Mouse (Mus musculus) neural tube, embryonic 14.5 days (tissue): ENCODE measurements around the gene Plekho1. TPM values are rescaled to one million over a fixed set of nuclear protein-coding genes. Genes with fewer than 3 reads are reported as not detected.

ENCODE experiments used
- ATAC-seq: fragments of 200-750 bp; cut with Nextera tagmentation; 2 replicates; pipeline ENCODE4 v1.8.0; 2017; ENCODE audit warnings: low read depth, mild to moderate bottlenecking, moderate TSS enrichment, moderate library complexity
- H3K27ac ChIP-seq: fragments of 300-500 bp; sonication (generic); 2 replicates; pipeline ENCODE4 v1.5.1; 2014; ENCODE audit warnings: low read depth, mild to moderate bottlenecking, control low read depth, low read length, moderate library complexity, mixed read lengths
- H3K27me3 ChIP-seq: fragments of 300-500 bp; sonication (generic); 2 replicates; pipeline ENCODE4 v1.6.1; 2014; ENCODE audit warnings: low read length; ENCODE audit not compliant: control insufficient read depth, insufficient read depth
- H3K36me3 ChIP-seq: fragments of 300-500 bp; sonication (generic); 2 replicates; pipeline ENCODE4 v1.6.1; 2014; ENCODE audit warnings: low read length, mixed read lengths; ENCODE audit not compliant: control insufficient read depth, insufficient read depth
- H3K4me1 ChIP-seq: fragments of 300-500 bp; sonication (generic); 2 replicates; pipeline ENCODE4 v1.6.1; 2014; ENCODE audit warnings: low read length; ENCODE audit not compliant: control insufficient read depth, insufficient read depth
- H3K4me2 ChIP-seq: fragments of 300-500 bp; sonication (generic); 2 replicates; pipeline ENCODE4 v1.6.1; 2014; ENCODE audit warnings: mild to moderate bottlenecking, low read depth, low read length, control low read depth
- H3K4me3 ChIP-seq: fragments of 300-500 bp; sonication (generic); 2 replicates; pipeline ENCODE4 v1.5.1; 2014; ENCODE audit warnings: low read depth, low read length, control low read depth, mixed read lengths
- H3K9ac ChIP-seq: fragments of 300-500 bp; sonication (generic); replicated peaks from 2 replicates; pipeline ENCODE4 v1.6.1; 2014; ENCODE audit warnings: low read depth, mild to moderate bottlenecking, control low read depth, low read length, mixed read lengths
- H3K9me3 ChIP-seq: fragments of 300-500 bp; sonication (generic); 2 replicates; pipeline ENCODE4 v1.6.1; 2016; ENCODE audit warnings: low read length; ENCODE audit not compliant: control insufficient read depth
- WGBS: fragments of 180-500 bp; shearing (Covaris S2); extraction: QIAGEN DNeasy Blood & Tissue Kit; methylation state at CpG from one replicate; pipeline ENCODE4 v1.1.7; 2014; 5-methylcytosine and 5-hydroxymethylcytosine counted together
- polyA plus RNA-seq: library from polyadenylated mRNA; unstranded; fragments of >200 nt; fragmentation: Nextera tagmentation; extraction: Ambion mirVana; gene quantifications from 2 replicates; pipeline ENCODE4 v1.2.1, GENCODE M21; 2014

Plekho1 gene
- polyA plus RNA-seq, 1 experiment from 2014 or later: 45.5 TPM

DNA sequence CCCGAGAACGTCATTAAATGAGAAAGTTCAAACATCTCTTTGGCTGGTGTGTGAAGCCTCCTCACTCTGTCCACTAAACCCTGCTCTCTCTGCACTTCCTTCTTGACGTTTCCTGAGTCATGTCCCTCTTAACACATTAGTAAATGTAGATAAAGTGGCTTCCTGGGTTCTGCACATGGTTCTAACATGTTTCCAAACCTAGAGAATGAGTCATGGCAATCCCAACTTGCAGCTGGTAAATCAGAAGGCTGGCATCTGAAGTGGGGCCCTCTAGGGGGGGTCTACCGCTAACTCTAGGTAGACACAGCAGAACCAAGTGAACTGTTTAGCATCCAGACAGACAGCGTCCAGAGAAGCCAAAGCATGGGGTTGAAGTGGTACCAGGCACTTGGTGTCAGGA, 21.7 kb upstream of the Plekho1 start:
- Histone ChIP-seq H3K27ac (no peak overlapping the region), H3K4me1 (no peaks in the 10 kb centered on the region), H3K9me3 (no peaks in the 10 kb centered on the region), H3K4me3 (no peak overlapping the region), H3K27me3 (no peaks in the 10 kb centered on the region), H3K4me2 (no peak overlapping the region), H3K9ac (no peak overlapping the region), H3K36me3 (peaks cover 3% of the 10 kb centered on the region; the same call in 1 of the 2 replicates)
- no peak for ATAC-seq
- WGBS: 80% methylated on average over 5 of the region's 5 CpGs

DNA sequence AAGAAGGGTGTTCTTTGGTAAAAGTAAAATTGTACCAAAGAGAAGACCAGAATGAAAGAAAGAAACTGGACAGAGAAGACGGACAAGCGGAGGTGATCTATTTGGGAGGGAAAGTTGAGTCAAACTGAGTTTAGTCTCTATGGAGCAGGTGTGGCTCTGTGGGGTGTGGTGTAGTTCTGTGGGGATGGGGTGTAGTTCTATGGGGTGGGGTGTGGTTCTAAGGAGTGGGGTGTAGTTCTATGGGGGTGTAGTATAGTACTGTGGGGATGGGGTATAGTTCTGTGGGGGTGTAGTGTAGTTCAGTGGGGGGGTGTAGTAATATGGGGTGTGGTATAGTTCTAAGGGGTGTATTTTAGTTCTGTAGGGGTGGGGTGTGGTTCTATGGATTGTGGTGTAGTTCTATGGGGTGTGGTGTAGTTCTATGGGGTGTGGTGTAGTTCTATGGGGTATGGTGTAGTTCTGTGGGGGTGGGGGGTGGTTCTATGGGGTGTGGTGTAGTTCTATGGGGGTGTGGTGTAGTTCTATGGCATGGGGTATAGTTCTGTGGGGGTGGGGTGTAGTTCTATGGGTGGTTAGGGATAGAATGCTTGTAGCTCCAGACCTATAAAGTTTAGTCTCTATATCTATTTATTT, 20.6 kb upstream of the Plekho1 start:
- Histone ChIP-seq H3K36me3 (peaks cover 3% of the 10 kb centered on the region; the same call in 1 of the 2 replicates), H3K9ac (no peak overlapping the region), H3K9me3 (no peaks in the 10 kb centered on the region), H3K4me1 (no peaks in the 10 kb centered on the region), H3K4me3 (no peak overlapping the region), H3K27ac (no peak overlapping the region), H3K27me3 (no peaks in the 10 kb centered on the region), H3K4me2 (no peak overlapping the region)
- WGBS: 87% methylated on average over 2 of the region's 2 CpGs
- peak; percentile 21; the same call in 1 of the 2 replicates for ATAC-seq

DNA sequence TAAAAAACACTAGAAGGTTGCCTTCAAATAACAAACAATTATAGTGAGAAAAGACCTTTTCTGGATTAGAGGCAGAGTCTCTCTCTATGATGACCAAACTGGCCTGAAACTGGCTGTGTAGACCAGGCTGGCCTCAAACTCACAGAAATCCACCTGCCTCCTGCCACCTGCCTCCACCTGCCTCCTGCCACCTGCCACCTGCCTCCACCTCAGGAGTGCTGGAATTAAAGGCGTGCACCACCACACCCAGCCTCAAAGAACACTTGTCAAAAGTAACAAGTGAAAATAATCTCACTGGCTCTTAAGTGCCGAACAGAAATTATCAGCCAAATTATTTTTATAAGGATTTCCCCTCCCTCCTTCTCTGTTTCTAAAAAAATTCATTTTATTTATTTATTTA, 19.9 kb upstream of the Plekho1 start:
- H3K9me3 ChIP-seq: no peaks in the 10 kb centered on the region
- no peak overlapping the region for H3K9ac ChIP-seq
- H3K4me1 ChIP-seq: no peaks in the 10 kb centered on the region
- H3K4me3 ChIP-seq: no peak overlapping the region
- no peak overlapping the region for H3K27ac ChIP-seq
- no peak for ATAC-seq
- no peaks in the 10 kb centered on the region for H3K27me3 ChIP-seq
- 93% methylated on average over 2 of the region's 2 CpGs for WGBS
- peaks cover 3% of the 10 kb centered on the region; the same call in 1 of the 2 replicates for H3K36me3 ChIP-seq
- H3K4me2 ChIP-seq: no peak overlapping the region

DNA sequence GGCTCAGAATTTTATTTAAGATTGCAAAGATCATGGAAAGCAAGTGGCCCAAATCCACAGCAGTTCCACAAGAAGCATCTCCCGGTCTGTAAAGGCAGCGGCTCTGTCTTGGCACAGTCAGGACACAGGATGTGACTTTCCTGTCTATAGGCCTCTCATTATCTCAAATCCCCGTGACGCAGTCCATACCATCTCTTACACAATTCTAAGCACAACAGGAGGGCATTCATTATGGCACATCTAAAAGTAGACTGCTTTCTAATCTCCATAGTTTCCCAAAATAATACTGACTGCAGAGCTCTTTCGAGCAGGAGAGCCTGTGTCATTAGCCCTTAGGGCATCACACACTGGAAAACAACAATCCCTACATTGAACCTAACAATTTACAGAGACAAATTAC, 17.0 kb upstream of the Plekho1 start:
- Histone ChIP-seq H3K4me1 (no peaks in the 10 kb centered on the region), H3K9ac (no peak overlapping the region), H3K9me3 (no peaks in the 10 kb centered on the region), H3K4me3 (no peak overlapping the region), H3K27ac (no peak overlapping the region), H3K27me3 (no peaks in the 10 kb centered on the region), H3K36me3 (no peaks in the 10 kb centered on the region), H3K4me2 (no peak overlapping the region)
- WGBS: 43% methylated on average over 5 of the region's 5 CpGs
- no peak for ATAC-seq

DNA sequence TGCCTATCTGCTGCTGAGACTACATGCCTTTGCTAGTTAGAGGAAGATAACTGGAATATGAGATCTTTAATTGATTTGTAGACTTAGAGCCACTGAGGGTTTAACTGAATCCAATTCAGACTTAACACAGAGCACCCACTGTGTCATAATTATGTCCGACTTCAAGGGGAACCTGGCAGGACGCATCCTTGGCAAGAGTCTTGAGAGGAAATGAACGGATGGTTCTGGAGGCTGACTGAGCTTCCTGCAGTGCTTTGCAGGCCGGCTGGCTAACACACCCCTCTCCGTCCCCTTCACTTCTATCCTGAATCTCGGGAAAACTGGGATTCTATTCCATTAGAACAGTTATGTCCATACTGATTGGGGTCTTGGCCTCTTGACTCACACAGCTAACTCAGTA, 12.7 kb upstream of the Plekho1 start:
- 80% methylated on average over 6 of the region's 6 CpGs for WGBS
- H3K4me1 ChIP-seq: no peaks in the 10 kb centered on the region

DNA sequence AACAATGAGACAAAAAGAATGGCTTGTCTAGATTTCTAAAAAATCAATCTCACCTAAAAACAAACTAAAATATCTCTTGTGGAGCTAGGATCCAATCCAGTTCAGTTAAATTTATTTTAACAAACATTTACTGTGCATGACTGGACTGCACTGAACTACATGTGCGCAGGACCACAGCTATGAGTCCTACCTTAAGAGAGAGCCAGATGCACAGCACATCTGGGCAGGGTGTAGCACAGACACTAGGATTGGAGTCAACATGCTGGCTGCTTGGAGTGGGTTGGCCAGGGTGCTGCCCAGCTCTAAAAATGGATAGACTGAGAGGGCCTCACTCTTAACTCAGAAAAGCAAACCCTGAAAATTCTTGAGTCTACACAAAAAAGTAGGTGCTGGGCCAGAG, 5.8 kb upstream of the Plekho1 start:
- 0 out of 2 replicates have a peak, but pooled peaks cover 3% of the 10 kb centered on the region for H3K36me3 ChIP-seq
- H3K27ac ChIP-seq: no peak overlapping the region
- no peak overlapping the region for H3K4me3 ChIP-seq
- peaks cover 10% of the 10 kb centered on the region for H3K4me1 ChIP-seq
- no peaks in the 10 kb centered on the region for H3K9me3 ChIP-seq
- H3K9ac ChIP-seq: no peak overlapping the region
- 93% methylated on average over 1 of the region's 1 CpGs for WGBS
- H3K4me2 ChIP-seq: no peak overlapping the region
- H3K27me3 ChIP-seq: no peaks in the 10 kb centered on the region
- no peak for ATAC-seq

More for the DNA sequence above, 12.7 kb upstream of the Plekho1 start:
- no peaks in the 10 kb centered on the region for H3K9me3 ChIP-seq
- no peak overlapping the region for H3K9ac ChIP-seq
- no peak overlapping the region for H3K27ac ChIP-seq
- no peak for ATAC-seq
- no peaks in the 10 kb centered on the region for H3K27me3 ChIP-seq
- no peak overlapping the region for H3K4me2 ChIP-seq
- H3K4me3 ChIP-seq: no peak overlapping the region
- 0 out of 2 replicates have a peak, but pooled peaks cover 3% of the 10 kb centered on the region for H3K36me3 ChIP-seq

DNA sequence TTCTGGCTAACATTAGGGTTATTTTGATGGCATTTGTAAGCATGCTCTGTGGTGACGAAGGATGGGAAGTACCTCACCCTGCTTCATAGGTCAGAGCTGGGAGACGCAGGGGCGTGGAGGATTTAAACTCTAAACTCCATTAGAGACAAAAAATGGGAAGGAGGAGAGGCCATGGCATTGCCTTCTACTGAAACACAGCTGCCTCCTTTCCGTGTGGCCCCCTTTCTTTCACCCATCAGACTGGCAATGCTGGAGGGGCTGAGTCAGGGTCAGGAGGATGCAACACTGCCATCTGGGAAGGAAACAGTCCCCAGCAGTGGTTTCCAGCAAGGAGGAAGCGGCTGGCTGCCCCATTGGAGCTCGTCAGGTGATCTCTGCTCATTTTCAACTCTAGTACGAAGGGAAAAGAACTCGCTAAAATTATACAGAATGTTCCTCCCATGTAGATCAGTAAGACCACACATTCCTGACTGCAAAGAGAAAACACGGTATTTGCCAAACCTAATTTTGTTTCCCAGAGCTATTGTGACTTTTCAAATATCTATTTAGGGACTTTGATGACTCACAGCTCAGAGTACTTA, 5.2 kb upstream of the Plekho1 start:
- no peak overlapping the region for H3K27ac ChIP-seq
- 71% methylated on average over 9 of the region's 9 CpGs for WGBS
- no peak for ATAC-seq

DNA sequence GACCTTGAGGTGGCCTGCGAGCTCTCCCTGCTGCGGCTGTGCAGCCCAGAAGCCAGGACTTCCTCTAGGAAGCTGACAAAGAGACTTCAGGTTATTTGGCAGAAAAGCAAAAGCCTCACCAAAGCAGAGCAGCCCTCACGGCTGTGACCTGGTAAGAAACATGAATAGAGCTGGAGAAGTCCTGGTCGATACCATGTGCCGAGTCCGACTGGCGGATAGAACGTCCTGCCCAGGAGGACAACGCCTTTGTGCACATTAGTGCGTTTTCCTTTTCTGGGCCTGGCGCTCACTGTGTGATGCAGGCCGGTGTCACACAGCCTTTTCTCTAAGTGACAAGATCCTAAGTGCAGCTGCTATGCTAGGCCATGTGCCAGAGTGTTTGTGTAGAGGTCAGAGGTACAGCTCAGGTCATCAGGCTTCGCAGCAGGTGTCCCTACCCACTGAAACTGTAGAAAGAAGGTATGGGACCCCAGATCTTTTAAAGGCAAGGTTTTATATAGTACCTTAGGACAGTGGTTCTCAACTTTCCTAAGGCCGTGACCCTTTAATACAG, 4.4 kb upstream of the Plekho1 start:
- H3K9me3 ChIP-seq: no peaks in the 10 kb centered on the region
- 82% methylated on average over 14 of the region's 14 CpGs for WGBS

More for the DNA sequence above, 5.2 kb upstream of the Plekho1 start:
- Histone ChIP-seq H3K9me3 (no peaks in the 10 kb centered on the region), H3K9ac (no peak overlapping the region), H3K36me3 (0 out of 2 replicates have a peak, but pooled peaks cover 3% of the 10 kb centered on the region), H3K4me1 (peaks cover 10% of the 10 kb centered on the region), H3K27me3 (no peaks in the 10 kb centered on the region), H3K4me3 (no peak overlapping the region), H3K4me2 (no peak overlapping the region)

More for the DNA sequence above, 4.4 kb upstream of the Plekho1 start:
- Histone ChIP-seq H3K9ac (0 out of 2 replicates have a peak overlapping the region, but pooled peaks have one; percentile 11), H3K4me1 (peaks cover 10% of the 10 kb centered on the region), H3K4me3 (no peak overlapping the region), H3K4me2 (no peak overlapping the region), H3K27me3 (no peaks in the 10 kb centered on the region), H3K36me3 (0 out of 2 replicates have a peak, but pooled peaks cover 3% of the 10 kb centered on the region), H3K27ac (no peak overlapping the region; the same call in 1 of the 2 replicates)
- no peak for ATAC-seq
